Mouse (Mus musculus) cerebellum, adult 11-12 months (tissue): ENCODE results near the gene Ppp1r18.

Experiments
- DNase-seq: peaks from one replicate; pipeline ENCODE4 v3.0.0; 2022

Gene Ppp1r18

DNA sequence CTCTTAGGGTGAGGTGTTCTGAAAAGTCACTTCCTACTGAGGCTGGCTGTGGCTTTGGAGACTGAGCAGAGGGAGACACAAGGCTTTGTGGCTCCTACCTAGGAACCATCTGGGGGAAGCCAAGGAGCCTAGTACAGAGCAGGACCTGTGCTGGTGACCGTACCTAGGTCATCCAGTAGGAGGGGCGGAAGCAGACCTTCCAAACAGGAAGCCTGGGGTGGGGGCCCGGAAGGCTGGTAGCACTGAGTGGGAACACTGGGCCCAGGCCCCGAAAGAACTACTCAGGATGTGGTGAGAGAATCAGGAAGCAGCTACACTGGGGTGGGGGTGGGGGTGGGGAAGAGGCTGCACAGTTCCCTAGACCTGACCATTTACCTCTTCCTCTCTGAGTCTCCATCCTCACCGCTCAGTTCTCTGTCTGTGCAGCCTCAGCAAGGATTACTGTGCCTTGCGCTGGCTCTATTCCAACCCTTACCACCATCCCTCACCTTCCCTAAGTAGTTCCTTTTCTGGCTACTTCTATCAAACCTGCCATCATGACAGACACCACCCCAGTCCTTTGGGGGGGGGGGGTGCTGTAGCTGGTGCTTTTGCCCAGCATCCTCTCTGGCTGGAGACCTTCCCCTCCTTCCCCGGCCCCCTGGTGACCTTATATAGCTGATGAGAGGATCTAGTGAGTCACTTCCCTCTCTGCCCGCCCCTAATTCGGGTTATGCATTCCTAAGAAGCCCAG, 4.9 kb downstream of the Ppp1r18 start:
- no peak for DNase-seq

DNA sequence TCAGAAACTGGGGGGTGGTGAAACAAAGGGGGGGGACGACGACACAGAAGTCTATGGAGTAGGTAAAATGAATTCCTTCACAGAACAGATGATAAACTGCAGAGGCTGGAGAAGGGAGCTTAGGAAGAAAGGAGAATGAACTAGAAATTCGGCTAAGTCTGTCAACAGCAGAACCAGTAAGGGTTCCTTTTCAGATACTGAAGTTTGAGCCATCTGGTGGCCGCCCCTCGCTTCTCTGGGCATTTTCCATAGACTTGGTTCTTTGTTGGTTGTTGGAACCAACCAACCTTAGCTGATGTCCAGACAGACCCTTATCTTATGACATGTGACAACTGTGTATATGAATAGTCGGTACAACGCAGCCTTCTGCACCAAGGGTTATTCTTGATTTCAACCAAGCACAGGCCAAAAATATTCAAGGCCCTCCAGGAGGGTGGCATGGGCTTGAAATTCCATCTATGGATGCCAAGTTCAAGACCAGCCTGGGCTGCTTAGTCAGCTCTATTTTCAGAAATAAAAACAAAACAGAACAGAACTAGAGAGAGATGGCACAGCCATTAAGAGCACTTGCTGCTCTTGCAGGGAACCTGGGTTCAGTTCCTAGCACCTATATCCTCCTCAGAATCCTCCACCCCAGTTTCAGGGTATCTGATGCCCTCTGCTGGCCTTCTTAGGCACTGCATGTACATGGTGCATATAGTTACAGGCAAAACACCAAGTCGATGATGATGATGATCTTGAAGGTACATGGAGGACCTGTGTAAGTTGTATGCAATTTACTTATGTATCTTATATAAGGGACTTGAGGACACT, 5.7 kb downstream of the Ppp1r18 start:
- no peak for DNase-seq

DNA sequence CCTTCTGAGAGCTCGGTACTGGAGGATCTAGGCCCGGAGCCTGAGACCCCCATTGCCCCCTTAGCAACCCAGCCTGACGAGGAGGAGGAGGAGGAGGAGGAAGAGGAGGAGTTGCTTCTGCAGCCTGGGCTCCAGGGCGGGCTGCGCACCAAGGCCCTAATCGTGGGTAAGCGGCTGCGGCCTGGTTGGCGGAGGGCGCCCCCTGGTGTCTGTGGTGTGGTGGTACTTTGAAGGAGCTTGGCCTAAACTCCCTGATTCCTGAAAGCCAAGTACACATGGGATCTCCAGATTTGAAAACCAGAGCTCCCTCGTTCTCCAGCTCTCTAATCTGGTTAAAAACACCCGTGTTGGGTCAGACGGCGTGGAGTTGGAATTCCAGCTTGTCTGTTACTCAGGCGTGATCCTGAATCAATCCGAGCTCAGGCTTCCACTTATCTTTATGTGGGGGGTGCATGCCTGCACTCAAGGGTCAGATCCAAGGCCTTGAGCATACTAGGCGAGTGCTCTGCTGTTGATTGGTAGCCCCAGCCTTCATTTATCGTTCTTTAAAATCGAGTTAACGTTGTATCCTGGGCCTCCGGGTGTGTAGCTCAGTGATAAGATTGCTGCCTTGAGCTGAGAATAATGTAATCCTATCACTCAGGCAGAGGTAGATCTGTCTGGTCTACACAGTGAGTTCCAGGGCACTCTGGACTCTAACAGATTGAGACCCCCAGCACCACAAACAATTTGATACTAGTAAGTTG, 8.6 kb downstream of the Ppp1r18 start:
- DNase-seq: peak; percentile 83

DNA sequence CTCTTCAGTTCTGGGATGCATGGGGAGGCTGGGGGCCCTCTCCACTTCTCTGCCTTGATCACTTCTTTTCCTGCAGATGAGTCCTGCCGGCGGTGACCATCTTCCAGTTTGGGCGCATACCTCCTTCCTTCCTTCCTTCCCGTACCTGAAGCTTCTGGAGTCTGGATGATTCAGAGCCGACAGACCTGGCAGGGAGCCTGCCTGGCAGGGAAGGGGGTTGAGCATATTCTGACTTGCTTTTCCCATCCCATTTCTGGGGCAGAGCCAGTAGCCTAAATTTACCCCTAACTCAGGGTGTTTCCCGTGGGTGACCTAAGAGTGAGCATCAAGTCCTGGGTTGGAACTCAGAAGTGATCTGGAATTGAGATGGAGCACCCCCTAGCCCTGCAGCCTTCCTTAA, 9.3 kb downstream of the Ppp1r18 start:
- DNase-seq: no peak

DNA sequence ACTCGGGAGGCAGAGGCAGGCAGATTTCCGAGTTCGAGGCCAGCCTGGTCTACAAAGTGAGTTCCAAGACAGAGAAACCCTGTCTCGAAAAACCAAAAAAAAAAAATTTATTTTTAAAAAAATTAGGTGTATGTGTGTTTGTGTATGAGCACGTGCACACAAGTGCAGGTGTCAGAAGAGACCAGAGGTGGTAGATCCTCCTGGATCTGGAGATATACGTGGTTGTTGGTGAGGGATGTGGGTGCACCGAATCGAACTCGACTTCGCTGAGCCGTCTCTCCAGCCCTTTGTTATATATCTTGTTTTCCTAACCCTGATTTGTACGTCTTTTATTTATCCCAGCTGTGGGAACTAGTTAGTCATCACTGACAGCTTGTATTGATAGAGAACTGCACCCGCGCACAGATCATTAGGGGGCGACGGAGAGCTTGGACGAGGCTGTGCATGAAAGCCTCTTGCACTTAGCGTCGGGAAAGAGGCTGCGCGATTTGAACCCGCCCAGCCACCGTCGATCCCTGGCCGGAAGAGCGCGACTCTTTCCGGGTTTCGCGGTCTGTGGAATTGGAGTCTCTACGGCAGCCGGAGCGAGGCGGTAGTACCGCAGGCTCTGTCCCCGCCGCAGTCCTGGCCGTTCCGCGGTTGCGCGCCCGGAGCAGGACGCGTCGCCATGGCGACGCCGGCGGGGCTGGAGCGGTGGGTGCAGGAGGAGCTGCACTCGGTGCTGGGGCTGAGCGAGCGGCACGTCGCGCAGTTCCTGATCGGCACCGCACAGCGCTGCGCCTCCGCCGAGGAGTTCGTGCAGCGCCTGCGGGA, 14.1 kb downstream of the Ppp1r18 start, which contains the start of gene Dhx16:
Gene Dhx16 (plus strand): TSS at position 575 of the 813 bp plus-strand sequence.
- DNase-seq: peak; percentile 94

DNA sequence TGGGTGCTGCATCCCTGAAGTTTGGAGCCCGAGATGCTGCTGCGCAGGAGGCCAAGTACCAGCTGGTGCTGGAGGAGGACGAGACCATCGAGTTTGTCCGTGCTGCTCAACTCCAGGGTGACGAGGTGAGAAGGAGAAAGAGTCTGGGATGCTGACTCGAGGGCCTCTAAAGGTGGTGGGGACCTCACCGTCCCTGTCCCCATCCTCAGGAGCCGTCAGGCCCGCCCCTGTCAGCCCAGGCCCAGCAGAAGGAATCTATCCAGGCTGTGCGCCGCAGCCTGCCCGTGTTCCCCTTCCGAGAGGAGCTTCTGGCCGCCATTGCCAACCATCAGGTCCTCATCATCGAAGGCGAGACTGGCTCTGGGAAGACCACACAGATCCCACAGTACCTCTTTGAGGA, 17.5 kb downstream of the Ppp1r18 start:
- DNase-seq: no peak

DNA sequence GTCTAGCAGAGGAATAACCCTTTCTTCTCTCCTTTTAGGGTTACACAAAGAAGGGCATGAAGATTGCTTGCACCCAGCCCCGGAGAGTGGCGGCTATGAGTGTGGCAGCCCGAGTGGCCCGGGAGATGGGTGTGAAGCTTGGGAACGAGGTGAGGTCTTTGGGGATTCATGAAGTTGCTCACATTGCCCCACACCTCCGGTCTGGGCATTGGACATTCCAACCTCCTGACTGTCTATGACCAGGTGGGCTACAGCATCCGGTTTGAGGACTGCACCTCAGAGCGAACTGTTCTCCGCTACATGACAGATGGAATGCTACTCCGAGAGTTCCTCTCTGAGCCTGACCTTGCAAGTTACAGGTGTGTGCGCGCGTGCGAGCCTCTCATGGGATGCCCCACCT, 18.4 kb downstream of the Ppp1r18 start:
- no peak for DNase-seq

DNA sequence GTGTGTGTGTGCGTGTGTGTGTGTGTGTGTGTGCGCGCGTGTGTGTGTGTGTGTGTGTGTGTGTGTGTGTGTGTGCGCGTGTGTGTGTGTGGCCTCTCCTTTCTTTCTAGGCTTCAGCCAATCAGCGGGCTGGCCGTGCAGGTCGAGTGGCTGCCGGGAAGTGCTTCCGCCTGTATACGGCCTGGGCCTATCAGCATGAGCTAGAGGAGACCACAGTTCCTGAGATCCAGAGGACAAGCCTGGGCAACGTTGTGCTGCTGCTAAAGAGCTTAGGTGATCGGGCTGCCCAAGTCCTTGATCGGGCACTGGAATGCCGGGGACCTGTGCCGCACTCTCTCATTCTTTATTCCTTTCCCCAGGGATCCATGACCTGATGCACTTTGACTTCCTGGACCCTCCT, 22.3 kb downstream of the Ppp1r18 start:
- no peak for DNase-seq

DNA sequence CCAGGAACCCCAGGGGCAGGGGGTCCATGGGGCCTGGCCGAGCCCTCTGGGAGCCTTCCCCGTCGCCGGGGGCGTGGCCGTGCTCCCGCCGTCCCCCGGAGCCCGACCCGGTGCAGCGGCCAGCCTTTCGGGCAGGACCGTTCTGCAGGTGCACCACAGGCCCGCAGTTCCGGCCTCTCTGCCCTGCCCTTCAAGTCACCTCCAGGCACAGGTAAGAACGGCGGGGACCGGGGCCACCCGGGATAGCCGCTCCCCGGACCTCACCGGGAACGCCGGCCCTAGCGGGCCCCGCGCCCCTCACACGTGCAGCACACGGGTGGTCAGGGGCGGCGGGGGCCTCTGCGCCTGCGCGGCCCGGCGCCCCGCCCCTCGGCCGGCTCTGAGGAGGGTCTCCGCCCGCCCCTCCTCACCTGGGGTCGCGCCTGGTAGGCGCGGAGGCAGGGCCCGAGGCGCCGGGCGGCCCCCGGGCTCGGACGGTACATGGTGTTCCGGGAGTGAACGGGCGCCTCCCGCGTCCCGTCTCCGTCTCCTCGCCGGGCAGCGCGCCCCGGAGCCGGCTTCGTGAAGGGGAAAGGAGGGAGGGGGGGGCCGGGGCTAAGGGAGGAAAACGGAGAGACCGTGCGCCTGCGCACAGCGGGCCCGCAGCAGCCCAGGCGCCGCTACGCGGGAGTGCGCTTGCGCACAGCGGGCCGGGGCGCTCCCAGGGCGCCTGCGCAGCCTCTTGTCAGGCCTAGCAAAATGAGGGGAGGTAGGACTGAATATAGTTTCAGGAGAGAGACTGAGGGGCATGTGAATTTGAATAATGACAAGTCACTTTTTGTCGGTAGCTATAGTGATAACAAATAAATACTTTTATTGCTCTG, 31.6 kb downstream of the Ppp1r18 start, which contains the start of gene 2310061I04Rik:
Gene 2310061I04Rik (minus strand): TSS at position 651 of the 863 bp plus-strand sequence.
- DNase-seq: peak; percentile 95

DNA sequence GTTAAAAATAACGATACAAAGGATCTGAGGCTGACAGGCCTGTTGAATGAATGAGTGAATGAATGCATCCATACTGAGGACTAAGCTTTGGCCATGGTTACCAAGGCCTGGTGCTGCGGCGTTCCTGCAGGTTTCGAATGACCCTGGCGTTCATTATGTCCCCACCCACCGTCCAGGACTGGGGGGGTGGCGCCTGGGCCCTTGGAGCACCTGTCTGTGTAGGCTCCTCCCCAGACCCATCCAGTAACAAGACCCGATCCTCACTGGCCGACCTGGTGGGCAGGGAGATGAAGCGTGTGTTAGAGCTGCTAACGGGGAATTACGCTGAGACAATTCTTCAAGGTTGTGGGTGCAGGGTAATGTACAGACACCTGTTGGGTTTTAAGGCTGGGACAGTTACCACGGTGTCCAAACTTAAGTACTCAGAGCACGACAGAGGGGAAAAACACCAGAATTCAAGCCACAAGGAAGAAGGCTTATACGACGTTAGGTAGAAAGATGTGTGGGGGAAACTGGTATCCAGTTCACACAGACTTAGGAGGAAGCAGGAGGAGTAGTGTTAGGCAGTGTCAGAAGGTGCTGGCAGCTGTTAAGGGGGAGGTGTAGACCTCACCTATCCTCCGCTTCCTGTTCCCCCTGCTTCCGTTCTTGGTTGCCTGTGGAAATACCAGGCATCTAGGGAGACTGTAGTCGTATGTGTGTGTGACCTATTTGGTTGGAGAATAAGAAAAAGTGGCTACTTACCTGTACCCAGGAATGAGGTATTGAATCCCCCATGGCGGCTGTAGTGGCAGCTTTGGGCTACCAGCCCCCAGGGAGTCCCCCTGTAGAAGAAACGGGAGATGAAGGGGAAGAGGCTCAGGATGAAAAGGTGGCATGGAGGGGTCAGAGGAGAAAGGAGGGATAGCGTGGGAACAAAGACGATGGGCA, 32.5 kb downstream of the Ppp1r18 start:
- DNase-seq: peak; percentile 75

DNA sequence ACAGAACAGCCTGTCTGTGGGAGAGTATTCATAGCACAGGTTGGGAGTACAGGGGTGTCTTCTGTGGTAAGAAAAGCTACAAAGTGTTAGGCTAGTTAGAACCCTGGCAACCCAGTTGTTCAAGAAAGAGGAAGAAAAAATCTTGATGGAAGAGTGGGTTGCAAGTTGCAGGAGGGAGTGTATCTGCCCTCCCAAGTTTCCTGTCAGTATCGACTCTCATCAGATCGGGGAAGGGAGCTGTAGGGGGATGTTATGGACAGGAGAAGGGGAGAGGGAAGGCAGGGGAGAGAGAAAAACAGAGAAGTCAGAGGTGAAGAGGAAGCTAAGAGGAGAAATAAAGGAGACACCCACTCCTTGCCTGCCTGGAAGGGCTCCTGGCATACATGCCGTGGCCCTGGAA, 35.2 kb downstream of the Ppp1r18 start:
- DNase-seq: no peak

DNA sequence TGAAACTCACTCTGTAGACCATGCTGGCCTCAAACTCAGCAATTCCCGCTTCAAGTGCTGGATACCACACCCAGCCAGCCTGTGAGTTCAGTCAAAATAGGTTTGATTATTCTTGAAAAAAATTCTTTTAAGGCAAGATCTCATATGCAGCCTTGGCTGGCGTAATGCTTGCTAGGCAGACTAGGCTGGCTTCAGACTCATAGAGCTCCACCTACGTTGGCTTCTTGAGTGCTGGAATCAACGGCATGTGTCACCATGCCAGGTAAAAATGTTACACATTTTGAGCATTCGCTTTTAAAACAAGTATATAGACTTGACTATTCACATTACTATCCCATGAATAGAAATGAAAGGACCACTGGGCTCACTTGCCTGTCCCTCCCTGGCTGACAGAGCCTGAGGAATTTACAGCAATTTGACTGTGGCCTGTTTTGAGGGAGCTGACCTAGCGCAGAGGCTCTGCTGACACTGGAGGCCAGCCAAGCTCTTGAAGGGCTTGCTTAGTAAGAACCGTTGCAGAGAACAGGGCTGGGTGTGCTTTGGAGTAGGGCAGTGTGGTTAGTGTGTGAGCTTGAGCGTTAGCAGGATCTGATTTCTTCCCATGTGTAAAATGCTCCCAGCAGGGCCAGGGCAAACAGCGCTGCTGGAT, 38.1 kb downstream of the Ppp1r18 start:
- DNase-seq: no peak

DNA sequence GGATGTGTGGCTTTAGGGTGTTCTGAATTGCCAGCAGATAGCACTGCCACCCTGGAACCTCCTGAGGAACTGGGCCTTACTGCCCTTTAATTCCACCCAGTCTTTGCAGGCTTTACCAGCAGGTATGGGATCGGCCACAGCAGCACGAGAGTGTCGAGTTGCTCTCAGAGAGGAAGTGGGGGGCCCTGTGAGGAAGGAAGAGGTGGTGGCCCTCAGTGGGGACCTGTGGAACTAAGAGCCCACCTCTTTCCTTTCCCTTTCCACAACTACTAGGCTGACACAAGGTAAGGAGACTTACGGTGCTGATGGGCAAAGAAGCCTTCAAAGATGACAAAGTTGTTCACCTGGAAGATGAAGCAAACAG, 38.6 kb downstream of the Ppp1r18 start:
- no peak for DNase-seq

DNA sequence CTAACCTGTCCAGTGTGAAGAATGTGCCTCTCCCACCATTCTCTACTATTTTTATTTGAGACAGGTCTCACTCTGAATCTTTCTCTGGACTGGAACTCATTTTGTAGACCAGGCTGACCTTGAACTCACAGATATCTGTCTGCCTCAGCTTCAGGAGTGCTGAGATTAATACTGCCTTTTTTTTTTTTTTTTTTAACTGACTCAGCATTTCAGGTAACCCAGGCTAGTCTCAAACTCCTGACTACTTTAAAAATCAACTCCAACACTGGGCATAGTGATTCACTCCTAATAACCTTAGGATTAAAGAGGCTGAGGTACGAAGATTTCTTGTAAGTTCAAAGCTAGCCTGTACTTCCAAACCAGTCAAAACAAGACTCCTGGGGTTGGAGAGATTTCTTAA, 40.2 kb downstream of the Ppp1r18 start:
- no peak for DNase-seq

DNA sequence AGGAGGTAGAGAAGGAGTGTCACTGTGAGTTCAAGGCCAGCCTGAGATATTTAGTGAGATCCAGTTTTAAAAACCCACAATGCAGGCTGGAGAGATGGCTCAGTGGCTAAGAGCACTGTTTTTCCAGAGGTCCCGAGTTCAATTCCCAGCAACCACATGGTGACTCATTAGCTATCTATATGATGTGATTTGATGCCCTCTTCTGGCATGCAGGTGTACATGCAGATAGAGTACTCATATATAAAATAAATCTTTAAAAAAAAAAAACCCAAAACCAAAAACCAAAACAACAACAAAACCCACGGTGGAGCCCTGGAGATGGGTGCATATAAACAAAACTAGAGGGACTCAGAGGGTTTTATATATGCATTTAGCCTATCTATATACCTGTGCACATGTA, 42.2 kb downstream of the Ppp1r18 start:
- DNase-seq: no peak

DNA sequence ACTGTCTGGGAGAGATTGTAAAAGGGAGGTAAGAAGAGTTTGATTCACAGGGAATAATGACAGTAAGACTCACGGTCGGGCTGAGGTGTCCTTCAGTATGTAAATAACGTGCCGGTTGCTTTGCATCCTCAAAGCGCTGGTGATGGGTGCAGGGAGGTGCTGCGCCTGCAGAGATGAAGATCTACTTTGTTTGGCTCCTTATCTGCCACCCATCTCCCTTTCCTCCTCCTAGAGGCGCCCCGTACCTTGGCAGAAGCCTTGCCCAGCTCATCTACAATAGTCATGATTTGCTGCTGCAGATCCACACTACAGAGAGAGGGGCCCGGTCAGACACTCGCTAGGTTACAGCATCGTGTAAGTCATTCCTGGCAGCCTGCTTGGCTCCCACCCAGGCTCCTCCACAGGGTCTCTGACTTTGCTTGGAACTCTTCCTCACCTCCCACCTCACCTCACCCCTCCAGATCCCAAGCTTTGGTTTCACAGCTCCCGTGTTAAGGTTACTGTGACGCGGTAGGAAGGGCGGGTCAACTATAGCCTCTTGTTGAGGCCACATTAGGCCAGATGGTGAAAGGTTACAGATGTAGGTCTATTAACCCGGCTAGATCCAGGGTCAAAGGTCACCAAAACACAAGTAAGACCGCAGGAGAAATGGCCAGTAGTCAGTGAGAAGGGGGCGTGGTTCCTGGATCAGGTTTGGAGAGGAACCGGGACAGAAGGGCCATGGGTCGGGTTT, 44.0 kb downstream of the Ppp1r18 start:
- DNase-seq: no peak

DNA sequence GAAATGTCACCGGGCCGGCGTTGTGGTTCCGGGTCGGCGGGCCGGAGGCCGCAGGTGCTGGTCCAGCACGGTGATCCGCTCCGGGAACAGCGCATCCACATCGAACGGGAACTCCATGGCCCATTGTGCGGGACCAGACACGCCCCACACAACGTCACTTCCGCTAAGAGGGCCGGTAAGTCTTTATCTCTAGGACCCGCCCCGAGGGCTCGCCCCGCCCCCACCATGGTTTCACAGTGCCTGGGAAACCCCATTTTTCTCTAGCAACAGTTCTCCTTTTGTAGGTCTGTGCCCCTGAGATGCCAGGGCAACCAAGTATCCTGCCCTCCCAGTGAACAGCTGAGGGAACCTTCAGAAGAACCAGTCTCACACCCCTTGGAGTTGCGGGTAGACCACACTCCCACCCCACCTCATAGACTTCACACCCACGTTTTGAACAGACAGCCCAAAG, 44.6 kb downstream of the Ppp1r18 start, which contains the start of gene Atat1:
Gene Atat1 (minus strand): TSS at position 157 of the 451 bp plus-strand sequence.
- peak; percentile 90 for DNase-seq

DNA sequence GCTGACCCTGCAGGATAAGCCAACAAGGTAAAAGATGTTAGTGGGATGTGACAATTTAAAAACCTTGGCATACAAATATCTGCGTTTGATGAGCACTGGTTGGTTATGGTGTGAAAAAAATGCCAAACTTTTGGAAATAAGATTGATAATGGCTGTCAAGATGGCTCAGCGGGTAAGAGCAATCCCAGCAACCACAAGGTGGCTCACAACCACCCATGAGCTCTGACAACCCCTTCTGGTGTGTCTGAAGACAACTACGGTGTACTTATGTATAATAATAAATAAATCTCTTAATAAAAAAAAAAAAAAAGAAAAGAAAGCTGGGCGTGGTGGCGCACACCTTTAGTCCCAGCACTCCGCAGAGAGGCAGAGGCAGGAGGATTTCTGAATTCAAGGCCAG, 49.6 kb downstream of the Ppp1r18 start:
- no peak for DNase-seq
